Comparison of ENCODE assay signal across 8 mouse cellular contexts in genomic region chr11:32224468-32225139, GRCm38 (mm10). TPM values are rescaled to one million over a fixed set of nuclear protein-coding genes. Genes with fewer than 3 reads are reported as not detected.
DNase-seq lines count a peak whose midpoint lies in the region; ATAC-seq lines count a peak whose summit lies in the region.

No protein-coding gene starts in this region.

- DNase-seq in 3T3-L1 (ENCODE audit: low read depth, low spot score) = peak; percentile 97
- peak; percentile 97 for DNase-seq in adipocyte (ENCODE audit: low spot score)
- DNase-seq in heart, postnatal 25 days (ENCODE audit: low spot score) = peak; percentile 85
- DNase-seq in kidney, postnatal 4 days = peak; percentile 88 to 92
- DNase-seq in yolk sac, embryonic 10.5 days (ENCODE audit: low spot score) = peak; percentile 78

- H3K4me3 ChIP-seq in forebrain, embryonic 13.5 days = no peak overlapping the region

- no peaks in the 10 kb centered on the region for H3K9me3 ChIP-seq in forebrain, embryonic 13.5 days (replicated peaks)

- H3K36me3 ChIP-seq in forebrain, embryonic 13.5 days (ENCODE audit: poor library complexity, severe bottlenecking) = peaks cover 11% of the 10 kb centered on the region

- H3K27ac ChIP-seq in forebrain, embryonic 13.5 days = peak overlapping the region; percentile 44

- 32% methylated on average over 4 of the region's 4 CpGs for WGBS in forebrain, embryonic 13.5 days

- peaks cover 51% of the 10 kb centered on the region for H3K27me3 ChIP-seq in forebrain, embryonic 13.5 days

- intact Hi-C loops in heart, postnatal 25 days (cut with DNase I) = no loop called here

- H3K4me1 ChIP-seq in forebrain, embryonic 13.5 days = peaks cover 53% of the 10 kb centered on the region

- no peak; the same call in 1 of the 2 replicates for ATAC-seq in forebrain, embryonic 13.5 days
- ATAC-seq in megakaryocyte progenitor cell, adult 5-6 weeks (replicated peaks; ENCODE audit: poor library complexity) = peak; percentile 29
- ATAC-seq in megakaryocyte-erythroid progenitor cell, adult 5-6 weeks (replicated peaks; ENCODE audit: low FRiP score, low TSS enrichment, poor library complexity, severe bottlenecking) = no peak

- no peak overlapping the region for H3K4me2 ChIP-seq in forebrain, embryonic 13.5 days

- H3K9ac ChIP-seq in forebrain, embryonic 13.5 days = no peak overlapping the region

RNA-seq across cellular contexts. Expression of gene Mpg, which starts 1.7 kb away (rescaled TPM):
- polyA plus RNA-seq in forebrain, embryonic 13.5 days (2015; fragmentation: Nextera tagmentation; extraction: Ambion mirVana) = 24.9 and 30.6 TPM in 2 replicates
- 1 to 10 TPM; 5.1 to 6.0 TPM for total RNA-seq in heart, postnatal 25 days (2021)
- 5.4 and 7.1 TPM in 2 replicates for total RNA-seq in megakaryocyte progenitor cell, adult 5-6 weeks (2015)
- 5.3 and 7.8 TPM in 2 replicates for total RNA-seq in megakaryocyte progenitor cell, adult 5-6 weeks (2017)
- total RNA-seq in megakaryocyte-erythroid progenitor cell, adult 5-6 weeks (2014; fragmentation: Nextera tagmentation) = 11.1 and 18.5 TPM in 2 replicates
- total RNA-seq in megakaryocyte-erythroid progenitor cell, adult 5-6 weeks (2017) = 8.9 and 10.8 TPM in 2 replicates

RNA-seq across cellular contexts. Expression of gene Rhbdf1, which starts 2.5 kb away (rescaled TPM):
- polyA plus RNA-seq in forebrain, embryonic 13.5 days (2015; fragmentation: Nextera tagmentation; extraction: Ambion mirVana) = 9.7 and 12.3 TPM in 2 replicates
- total RNA-seq in heart, postnatal 25 days (2021) = 10 to 100 TPM; 21.9 to 25.0 TPM
- total RNA-seq in megakaryocyte progenitor cell, adult 5-6 weeks (2015) = 0.22 TPM in 1 of 2 replicates, not detected in the other
- total RNA-seq in megakaryocyte progenitor cell, adult 5-6 weeks (2017) = 0.25 and 2.9 TPM in 2 replicates
- total RNA-seq in megakaryocyte-erythroid progenitor cell, adult 5-6 weeks (2014; fragmentation: Nextera tagmentation) = 0.87 TPM in 1 of 2 replicates, not detected in the other
- 0.76 TPM in 1 of 2 replicates, not detected in the other for total RNA-seq in megakaryocyte-erythroid progenitor cell, adult 5-6 weeks (2017)

RNA-seq across cellular contexts. Expression of gene Snrnp25, which starts 19.4 kb away (rescaled TPM):
- 61.3 and 64.9 TPM in 2 replicates for polyA plus RNA-seq in forebrain, embryonic 13.5 days (2015; fragmentation: Nextera tagmentation; extraction: Ambion mirVana)
- 10 to 100 TPM; 11.1 to 12.4 TPM for total RNA-seq in heart, postnatal 25 days (2021)
- 56.5 and 60.4 TPM in 2 replicates for total RNA-seq in megakaryocyte progenitor cell, adult 5-6 weeks (2015)
- total RNA-seq in megakaryocyte progenitor cell, adult 5-6 weeks (2017) = 70.3 and 82.6 TPM in 2 replicates
- total RNA-seq in megakaryocyte-erythroid progenitor cell, adult 5-6 weeks (2014; fragmentation: Nextera tagmentation) = 44.9 and 56.4 TPM in 2 replicates
- 42.0 and 59.1 TPM in 2 replicates for total RNA-seq in megakaryocyte-erythroid progenitor cell, adult 5-6 weeks (2017)

RNA-seq across cellular contexts. Expression of gene Il9r, which starts 24.5 kb away (rescaled TPM):
- not detected in 2 replicates for polyA plus RNA-seq in forebrain, embryonic 13.5 days (2015; fragmentation: Nextera tagmentation; extraction: Ambion mirVana)
- total RNA-seq in heart, postnatal 25 days (2021) = not detected
- 0.07 TPM in 1 of 2 replicates, not detected in the other for total RNA-seq in megakaryocyte progenitor cell, adult 5-6 weeks (2015)
- 0.30 TPM in 1 of 2 replicates, not detected in the other for total RNA-seq in megakaryocyte progenitor cell, adult 5-6 weeks (2017)
- total RNA-seq in megakaryocyte-erythroid progenitor cell, adult 5-6 weeks (2014; fragmentation: Nextera tagmentation) = not detected in 2 replicates
- 0.19 TPM in 1 of 2 replicates, not detected in the other for total RNA-seq in megakaryocyte-erythroid progenitor cell, adult 5-6 weeks (2017)

RNA-seq across cellular contexts. Expression of gene Nprl3, which starts 42.9 kb away (rescaled TPM):
- 48.3 and 54.2 TPM in 2 replicates for polyA plus RNA-seq in forebrain, embryonic 13.5 days (2015; fragmentation: Nextera tagmentation; extraction: Ambion mirVana)
- total RNA-seq in heart, postnatal 25 days (2021) = 10 to 100 TPM; 26.8 to 29.8 TPM
- total RNA-seq in megakaryocyte progenitor cell, adult 5-6 weeks (2015) = 15.1 and 16.2 TPM in 2 replicates
- 14.4 and 17.2 TPM in 2 replicates for total RNA-seq in megakaryocyte progenitor cell, adult 5-6 weeks (2017)
- 45.7 and 65.0 TPM in 2 replicates for total RNA-seq in megakaryocyte-erythroid progenitor cell, adult 5-6 weeks (2014; fragmentation: Nextera tagmentation)
- 12.9 and 35.6 TPM in 2 replicates for total RNA-seq in megakaryocyte-erythroid progenitor cell, adult 5-6 weeks (2017)

Comparison
In these comparisons a context has a peak if more than half of its experiments do, and no peak if none do; other contexts are left out.
1. RNA of gene Rhbdf1, which starts 2.5 kb away (total RNA-seq): 21.9 to 25.0 TPM in heart, postnatal 25 days; 0.22 to 2.9 TPM in megakaryocyte progenitor cell, adult 5-6 weeks and 0.76 to 0.87 TPM in megakaryocyte-erythroid progenitor cell, adult 5-6 weeks; every median in the first group is over 4 times any median in the second.
2. Peak in every context shown above with its lines, with median percentiles within 50 percentile points of each other: DNase-seq.